Mouse (Mus musculus): ENCODE measurements around the gene Hvcn1. TPM values are rescaled to one million over a fixed set of nuclear protein-coding genes. Genes with fewer than 3 reads are reported as not detected.
A peak's percentile ranks its signal among the peaks of the same experiment; 100 is the strongest.

Gene Hvcn1
- polyA plus RNA-seq (2015; fragmentation: Nextera tagmentation; extraction: Ambion mirVana): 4.4 and 5.0 TPM in 2 replicates

DNA sequence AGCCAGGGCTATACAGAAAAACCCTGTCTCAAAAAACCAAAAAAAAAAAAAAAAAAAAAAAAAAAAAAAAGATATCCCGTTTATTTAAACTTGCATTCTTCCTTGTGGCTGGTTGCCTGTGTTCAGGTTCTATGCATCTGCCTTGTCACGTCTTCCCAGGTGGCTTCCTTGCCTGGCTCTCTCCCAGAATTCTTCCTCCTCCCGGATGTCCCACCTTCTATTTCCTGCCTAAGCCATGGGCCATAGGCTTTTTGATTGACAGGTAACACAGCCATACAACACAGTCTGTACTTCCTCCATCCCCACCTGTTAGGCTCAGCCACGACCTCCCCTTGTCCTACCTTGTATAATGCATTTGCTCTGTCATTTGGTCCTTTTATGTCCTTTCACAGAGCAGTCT is at the start of gene Hvcn1:
TSS of gene Hvcn1 (plus strand) at position 330 of the 400 bp plus-strand sequence.
- WGBS: 68% methylated on average over 4 of the region's 4 CpGs
- Histone ChIP-seq H3K4me1 (replicated peaks; ENCODE audit: control insufficient read depth, insufficient read depth, low read length) (peaks cover 6% of the 10 kb centered on the region), H3K9me3 (ENCODE audit: control insufficient read depth, low read length) (no peaks in the 10 kb centered on the region), H3K27ac (ENCODE audit: low read length) (no peak within 1 kb of the TSS), H3K9ac (ENCODE audit: low read length) (no peak within 1 kb of the TSS), H3K36me3 (ENCODE audit: control insufficient read depth, insufficient read depth, low read length) (no peaks in the 10 kb centered on the region), H3K27me3 (ENCODE audit: control insufficient read depth, insufficient read depth, low read depth, low read length) (no peaks in the 10 kb centered on the region), H3K4me2 (ENCODE audit: low read depth, low read length) (no peak within 1 kb of the TSS), H3K4me3 (ENCODE audit: low read length) (no peak within 1 kb of the TSS)
- ATAC-seq (ENCODE audit: low read depth): no peak

- no peaks in the 10 kb centered on the region for H3K9me3 ChIP-seq (ENCODE audit: control insufficient read depth, low read length)
- H3K27ac ChIP-seq (ENCODE audit: low read length): peak within 1 kb of the TSS; percentile 92
- peak within 1 kb of the TSS; percentile 83 for H3K9ac ChIP-seq (ENCODE audit: low read length)
- H3K4me2 ChIP-seq (ENCODE audit: low read depth, low read length): peak within 1 kb of the TSS; percentile 73
- peak within 1 kb of the TSS; percentile 71 for H3K4me3 ChIP-seq (ENCODE audit: low read length)
- WGBS: under 1% methylated on average over 39 of the region's 54 CpGs
- peak; percentile 94 for ATAC-seq (ENCODE audit: low read depth)
- H3K4me1 ChIP-seq (replicated peaks; ENCODE audit: control insufficient read depth, insufficient read depth, low read length): peaks cover 41% of the 10 kb centered on the region
- no peaks in the 10 kb centered on the region for H3K36me3 ChIP-seq (ENCODE audit: control insufficient read depth, insufficient read depth, low read length)
- H3K27me3 ChIP-seq (ENCODE audit: control insufficient read depth, insufficient read depth, low read depth, low read length): no peaks in the 10 kb centered on the region
These were observed 48.7 kb upstream of the Hvcn1 start, which contains the start of gene Ppp1cc for GRCm38 (mm10) chr5:122157827-122158381. Ppp1cc (plus strand) TSS chr5:122158278.

- H3K4me3 ChIP-seq (ENCODE audit: low read length): peak overlapping the region; percentile 71
- H3K4me2 ChIP-seq (ENCODE audit: low read depth, low read length): peak overlapping the region; percentile 73
- H3K27ac ChIP-seq (ENCODE audit: low read length): peak overlapping the region; percentile 43
- H3K9me3 ChIP-seq (ENCODE audit: control insufficient read depth, low read length): no peaks in the 10 kb centered on the region
- WGBS: 1% methylated on average over 42 of the region's 42 CpGs
- H3K36me3 ChIP-seq (ENCODE audit: control insufficient read depth, insufficient read depth, low read length): no peaks in the 10 kb centered on the region
- ATAC-seq (ENCODE audit: low read depth): peak; percentile 15
- peaks cover 43% of the 10 kb centered on the region for H3K4me1 ChIP-seq (replicated peaks; ENCODE audit: control insufficient read depth, insufficient read depth, low read length)
- no peaks in the 10 kb centered on the region for H3K27me3 ChIP-seq (ENCODE audit: control insufficient read depth, insufficient read depth, low read depth, low read length)
- peak overlapping the region; percentile 82 for H3K9ac ChIP-seq (ENCODE audit: low read length)
These were observed 47.8 kb upstream of the Hvcn1 start for GRCm38 (mm10) chr5:122158557-122159515.

DNA sequence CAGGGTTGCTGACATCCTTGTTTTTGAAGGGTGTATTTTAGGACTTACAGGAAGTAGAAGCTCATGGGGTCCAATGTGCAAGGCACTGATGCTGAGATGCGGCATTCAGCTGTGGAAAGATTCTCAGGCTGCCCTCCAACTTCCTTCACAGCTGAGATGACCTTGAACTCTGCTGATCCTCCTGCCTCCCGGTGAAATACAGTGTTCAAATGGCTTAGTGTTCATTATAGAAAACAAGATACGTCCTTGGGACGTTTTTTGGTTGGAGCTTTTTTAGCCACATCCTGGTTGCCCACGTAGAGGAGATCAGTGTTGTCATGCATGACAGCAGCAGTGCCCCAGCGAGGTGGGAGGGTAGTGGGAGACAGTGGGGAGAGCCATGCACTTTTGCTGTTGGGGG is 43.4 kb upstream of the Hvcn1 start:
- Histone ChIP-seq H3K27ac (ENCODE audit: low read length) (no peak overlapping the region), H3K27me3 (ENCODE audit: control insufficient read depth, insufficient read depth, low read depth, low read length) (no peaks in the 10 kb centered on the region), H3K4me3 (ENCODE audit: low read length) (no peak overlapping the region), H3K4me2 (ENCODE audit: low read depth, low read length) (no peak overlapping the region), H3K9me3 (ENCODE audit: control insufficient read depth, low read length) (no peaks in the 10 kb centered on the region), H3K9ac (ENCODE audit: low read length) (no peak overlapping the region), H3K36me3 (ENCODE audit: control insufficient read depth, insufficient read depth, low read length) (peaks cover 18% of the 10 kb centered on the region), H3K4me1 (replicated peaks; ENCODE audit: control insufficient read depth, insufficient read depth, low read length) (peaks cover 50% of the 10 kb centered on the region)
- WGBS: 48% methylated on average over 6 of the region's 6 CpGs
- ATAC-seq (ENCODE audit: low read depth): no peak

DNA sequence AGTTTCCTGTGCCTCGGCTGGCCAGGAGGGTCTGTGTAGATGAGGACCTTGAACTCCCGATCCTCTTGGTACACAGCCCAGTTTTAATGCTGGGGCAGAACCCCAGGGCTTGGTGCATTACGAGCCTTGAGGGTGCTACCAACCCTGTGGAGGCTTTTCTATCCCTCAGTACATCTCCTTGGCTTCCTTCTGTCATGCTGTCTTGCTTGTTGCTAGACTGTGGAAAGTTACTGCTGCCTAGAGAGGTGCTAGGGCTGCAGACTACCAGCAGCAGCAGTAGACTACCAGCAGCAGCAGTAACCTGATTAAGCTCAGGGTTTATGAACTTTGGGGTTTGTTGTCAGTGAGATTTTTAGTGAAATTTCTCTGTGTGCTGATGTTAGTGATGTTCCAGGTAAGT is 42.6 kb upstream of the Hvcn1 start:
- 68% methylated on average over 3 of the region's 3 CpGs for WGBS
- no peaks in the 10 kb centered on the region for H3K27me3 ChIP-seq (ENCODE audit: control insufficient read depth, insufficient read depth, low read depth, low read length)
- no peak overlapping the region for H3K27ac ChIP-seq (ENCODE audit: low read length)
- no peak overlapping the region for H3K4me2 ChIP-seq (ENCODE audit: low read depth, low read length)
- no peaks in the 10 kb centered on the region for H3K9me3 ChIP-seq (ENCODE audit: control insufficient read depth, low read length)
- no peak overlapping the region for H3K4me3 ChIP-seq (ENCODE audit: low read length)
- no peak for ATAC-seq (ENCODE audit: low read depth)
- H3K4me1 ChIP-seq (replicated peaks; ENCODE audit: control insufficient read depth, insufficient read depth, low read length): peaks cover 50% of the 10 kb centered on the region
- H3K36me3 ChIP-seq (ENCODE audit: control insufficient read depth, insufficient read depth, low read length): peaks cover 25% of the 10 kb centered on the region
- H3K9ac ChIP-seq (ENCODE audit: low read length): no peak overlapping the region

DNA sequence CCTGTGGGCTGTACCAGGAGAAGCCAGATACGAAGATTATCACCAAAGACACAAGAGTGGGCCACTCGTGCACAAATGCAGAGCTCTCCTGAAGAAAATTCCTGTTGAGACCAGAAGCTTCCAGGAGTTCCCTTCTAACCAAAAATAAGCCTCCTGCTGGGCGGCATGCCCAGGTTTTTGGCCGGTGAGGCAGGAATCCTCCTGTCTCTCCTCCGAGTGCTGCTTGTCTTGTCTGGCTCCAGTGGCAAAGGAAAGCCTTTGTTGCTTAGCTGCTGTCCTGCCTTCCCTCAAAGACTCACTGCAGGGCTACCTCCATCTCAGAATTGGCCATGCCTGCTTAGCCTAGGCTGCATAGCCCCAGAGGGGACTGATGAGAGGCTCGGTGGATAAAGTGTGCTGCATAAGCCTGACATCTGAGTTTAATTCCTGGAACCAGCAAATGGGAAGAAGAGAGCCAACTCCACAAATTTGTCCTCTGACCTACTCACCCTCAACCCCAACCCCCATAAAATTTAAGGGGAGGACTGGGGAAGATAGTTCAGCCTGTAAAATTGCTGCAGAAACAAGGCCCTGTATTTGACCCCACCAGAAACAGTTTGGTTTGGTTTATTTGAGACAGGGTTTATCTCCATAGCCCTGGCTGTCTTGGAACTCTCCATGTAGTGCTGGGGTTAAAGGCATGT is 41.2 kb upstream of the Hvcn1 start:
- Histone ChIP-seq H3K4me3 (ENCODE audit: low read length) (no peak overlapping the region), H3K4me1 (replicated peaks; ENCODE audit: control insufficient read depth, insufficient read depth, low read length) (peaks cover 39% of the 10 kb centered on the region), H3K9me3 (ENCODE audit: control insufficient read depth, low read length) (no peaks in the 10 kb centered on the region), H3K27me3 (ENCODE audit: control insufficient read depth, insufficient read depth, low read depth, low read length) (no peaks in the 10 kb centered on the region), H3K9ac (ENCODE audit: low read length) (no peak overlapping the region), H3K4me2 (ENCODE audit: low read depth, low read length) (no peak overlapping the region), H3K27ac (ENCODE audit: low read length) (no peak overlapping the region), H3K36me3 (ENCODE audit: control insufficient read depth, insufficient read depth, low read length) (peaks cover 34% of the 10 kb centered on the region)
- 56% methylated on average over 6 of the region's 6 CpGs for WGBS
- no peak for ATAC-seq (ENCODE audit: low read depth)

DNA sequence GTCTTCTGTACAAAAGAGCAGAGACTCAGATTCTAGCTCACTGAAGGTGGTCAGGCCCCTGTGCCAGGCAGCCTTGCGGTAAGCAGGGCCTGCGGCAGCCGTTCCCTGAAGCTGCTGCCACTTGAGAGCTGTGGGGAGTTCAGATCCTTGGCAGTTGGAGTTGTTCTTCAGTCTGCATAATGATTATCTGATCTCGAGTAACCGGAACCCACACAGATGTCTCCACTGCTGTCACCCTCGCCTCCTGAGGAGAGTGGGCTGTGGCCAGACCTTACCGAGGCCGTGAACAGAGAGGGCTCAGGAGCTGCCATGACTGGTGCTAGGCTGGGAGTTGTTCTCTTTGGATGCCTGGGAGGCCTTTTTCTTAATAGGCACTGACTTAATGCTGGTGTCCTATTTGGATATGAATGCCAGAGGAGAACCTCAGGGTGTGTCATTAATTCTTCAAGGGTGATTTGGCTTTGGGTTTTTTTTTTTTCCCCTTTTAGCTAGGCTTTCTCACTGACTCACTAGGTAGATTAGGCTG is 39.9 kb upstream of the Hvcn1 start:
- ATAC-seq (ENCODE audit: low read depth): no peak
- peaks cover 46% of the 10 kb centered on the region for H3K36me3 ChIP-seq (ENCODE audit: control insufficient read depth, insufficient read depth, low read length)
- H3K4me3 ChIP-seq (ENCODE audit: low read length): no peak overlapping the region
- no peaks in the 10 kb centered on the region for H3K9me3 ChIP-seq (ENCODE audit: control insufficient read depth, low read length)
- H3K27ac ChIP-seq (ENCODE audit: low read length): no peak overlapping the region
- H3K27me3 ChIP-seq (ENCODE audit: control insufficient read depth, insufficient read depth, low read depth, low read length): no peaks in the 10 kb centered on the region
- H3K9ac ChIP-seq (ENCODE audit: low read length): no peak overlapping the region
- H3K4me2 ChIP-seq (ENCODE audit: low read depth, low read length): no peak overlapping the region
- peaks cover 33% of the 10 kb centered on the region for H3K4me1 ChIP-seq (replicated peaks; ENCODE audit: control insufficient read depth, insufficient read depth, low read length)
- 48% methylated on average over 8 of the region's 8 CpGs for WGBS

DNA sequence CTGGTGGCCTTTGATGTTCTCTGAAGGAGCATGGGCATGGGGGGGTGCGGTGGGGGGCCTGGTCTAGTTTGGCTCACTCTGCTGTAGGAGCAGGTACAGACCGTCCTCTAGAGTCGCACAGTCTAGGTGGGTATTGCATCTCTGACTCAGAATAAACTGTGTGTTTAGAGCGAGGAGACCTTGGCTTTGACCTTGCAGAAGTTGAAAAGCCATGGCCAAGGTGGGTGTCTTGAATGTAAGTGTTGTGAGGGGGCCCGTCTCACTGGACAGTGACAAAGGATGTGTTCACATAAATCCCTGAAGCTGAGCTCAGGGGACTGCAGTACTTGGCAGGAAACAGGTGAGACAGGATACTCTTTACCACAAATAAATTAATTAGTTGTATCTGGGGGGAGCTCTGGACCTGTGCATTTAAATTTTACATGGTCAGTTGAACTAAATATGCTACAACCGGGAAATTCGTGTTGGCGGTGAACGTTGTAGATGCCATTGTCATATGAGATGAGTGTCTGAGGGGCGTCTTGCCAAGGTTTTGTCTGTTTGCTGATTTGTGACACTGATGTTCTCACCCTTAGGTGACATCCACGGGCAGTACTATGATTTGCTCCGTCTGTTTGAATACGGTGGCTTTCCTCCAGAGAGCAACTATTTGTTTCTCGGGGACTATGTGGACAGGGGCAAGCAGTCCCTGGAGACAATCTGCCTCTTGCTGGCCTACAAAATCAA is 38.1 kb upstream of the Hvcn1 start:
- H3K4me1 ChIP-seq (replicated peaks; ENCODE audit: control insufficient read depth, insufficient read depth, low read length): peaks cover 23% of the 10 kb centered on the region
- no peak overlapping the region for H3K4me2 ChIP-seq (ENCODE audit: low read depth, low read length)
- H3K9ac ChIP-seq (ENCODE audit: low read length): no peak overlapping the region
- no peaks in the 10 kb centered on the region for H3K9me3 ChIP-seq (ENCODE audit: control insufficient read depth, low read length)
- H3K27me3 ChIP-seq (ENCODE audit: control insufficient read depth, insufficient read depth, low read depth, low read length): no peaks in the 10 kb centered on the region
- no peak overlapping the region for H3K4me3 ChIP-seq (ENCODE audit: low read length)
- peaks cover 59% of the 10 kb centered on the region for H3K36me3 ChIP-seq (ENCODE audit: control insufficient read depth, insufficient read depth, low read length)
- H3K27ac ChIP-seq (ENCODE audit: low read length): no peak overlapping the region
- WGBS: 68% methylated on average over 13 of the region's 14 CpGs
- ATAC-seq (ENCODE audit: low read depth): no peak
